Mouse (Mus musculus): ENCODE results near the gene Drd5.

DNA sequence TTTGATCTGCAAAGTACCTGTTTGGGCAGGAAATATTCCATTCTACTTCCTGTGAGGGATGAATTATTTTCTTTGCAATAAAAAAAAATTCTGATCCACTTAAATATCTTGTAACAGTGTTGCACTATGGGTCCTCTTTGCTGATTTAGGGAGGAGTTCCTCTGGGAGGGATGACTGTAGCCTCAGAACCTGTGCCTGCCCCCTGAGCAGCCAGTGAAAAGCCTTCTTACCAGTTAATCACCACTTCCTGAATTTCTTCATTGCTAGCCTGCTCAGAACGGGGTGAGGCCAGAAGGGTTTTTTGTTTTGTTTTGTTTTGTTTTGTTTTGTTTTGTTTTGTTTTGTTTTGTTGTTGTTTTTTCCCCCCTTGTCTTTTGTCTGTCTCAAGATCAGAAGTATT, 39.1 kb upstream of the Drd5 start:
- TF ChIP-seq POLR2A (IDR thresholded peaks at IDR 0.05; ENCODE audit: borderline replicate concordance, low read depth, low read length): no peak
- TF ChIP-seq CTCF (IDR thresholded peaks at IDR 0.05; ENCODE audit: low read depth, low read length): no peak

All from bone marrow macrophage, adult 2 months (primary cell).